Mouse (Mus musculus): ENCODE data around the gene Itm2b. TPM values are rescaled to one million over a fixed set of nuclear protein-coding genes. Genes with fewer than 3 reads are reported as not detected.

Itm2b gene
- polyA plus RNA-seq, 2 experiments, result 533 to 997 TPM

DNA sequence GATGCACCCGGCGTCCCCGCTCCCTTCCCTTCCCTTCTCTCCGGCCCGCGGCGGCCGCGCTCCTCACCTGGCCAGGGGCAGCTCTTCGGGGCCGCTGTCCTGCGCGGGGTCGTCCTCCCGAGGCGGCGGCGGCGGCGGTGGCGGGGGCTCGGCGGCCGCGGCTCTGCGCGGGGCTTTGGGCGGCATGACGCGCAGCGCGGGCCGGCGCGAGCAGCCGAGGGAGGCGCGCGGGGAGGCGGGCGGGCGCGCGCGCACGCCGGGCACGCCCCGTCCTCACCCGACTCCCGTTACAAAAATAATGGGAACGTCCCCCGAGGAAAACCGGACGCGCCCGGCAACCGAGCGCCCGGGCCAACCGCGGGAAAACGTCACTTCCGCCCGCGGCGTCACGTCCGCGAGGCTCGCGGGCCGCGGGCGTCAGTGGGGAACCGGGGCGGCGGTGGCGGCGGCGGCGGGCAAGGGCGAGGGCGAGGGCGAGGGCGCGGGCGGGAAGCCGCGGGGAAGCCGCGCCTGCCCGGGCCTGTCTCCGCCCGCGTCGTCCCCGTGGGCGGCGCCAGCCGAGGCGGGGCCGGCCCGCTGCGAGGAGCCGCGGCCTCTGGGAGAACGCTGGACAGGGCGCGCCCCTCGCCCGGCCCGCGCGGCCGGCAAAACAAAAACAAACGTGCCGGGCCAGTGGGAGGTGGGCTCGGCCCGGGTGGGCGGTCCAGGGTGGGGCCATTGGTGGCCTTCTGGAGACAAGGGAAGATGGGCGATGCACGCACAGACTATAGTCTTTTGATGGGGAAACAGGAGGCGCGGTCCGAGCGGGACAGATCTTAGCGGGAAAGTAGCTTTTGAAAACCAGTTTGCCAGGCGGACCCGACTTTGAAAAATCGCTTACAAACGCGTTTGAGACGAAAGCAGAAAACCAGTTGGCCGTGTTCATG is 59.4 kb downstream of the Itm2b start, which contains the start of gene Rb1:
Gene Rb1 (minus strand): TSS at position 367 of the 926 bp plus-strand sequence.
- DNase-seq (ENCODE audit: low spot score), result peak; percentile 68
- peak within 1 kb of the TSS; percentile 80 for H3K9ac ChIP-seq (ENCODE audit: low read depth, low read length, severe bottlenecking)
- no peaks in the 10 kb centered on the region for H3K36me3 ChIP-seq (ENCODE audit: control insufficient read depth, insufficient read depth, low read length)
- peak within 1 kb of the TSS; percentile 89 for H3K4me3 ChIP-seq (replicated peaks; ENCODE audit: low read length)
- no peak for TF ChIP-seq POLR2A (IDR thresholded peaks at IDR 0.05; ENCODE audit: borderline replicate concordance, extremely low read depth, insufficient read depth, insufficient read length)
- H3K27me3 ChIP-seq (ENCODE audit: control insufficient read depth, insufficient read depth, low read length), result no peaks in the 10 kb centered on the region
- no peaks in the 10 kb centered on the region for H3K4me1 ChIP-seq (ENCODE audit: control insufficient read depth, insufficient read depth, low read length)
- H3K4me2 ChIP-seq (replicated peaks; ENCODE audit: low read depth, low read length, severe bottlenecking), result peak within 1 kb of the TSS; percentile 95
- no peaks in the 10 kb centered on the region for H3K9me3 ChIP-seq (ENCODE audit: control insufficient read depth, low read length)
- WGBS, result 0% methylated on average over 83 of the region's 135 CpGs
- peak within 1 kb of the TSS; percentile 82 for H3K27ac ChIP-seq (replicated peaks; ENCODE audit: low read depth, low read length)
- ATAC-seq (ENCODE audit: low FRiP score, low read depth), result peak; percentile 86

DNA sequence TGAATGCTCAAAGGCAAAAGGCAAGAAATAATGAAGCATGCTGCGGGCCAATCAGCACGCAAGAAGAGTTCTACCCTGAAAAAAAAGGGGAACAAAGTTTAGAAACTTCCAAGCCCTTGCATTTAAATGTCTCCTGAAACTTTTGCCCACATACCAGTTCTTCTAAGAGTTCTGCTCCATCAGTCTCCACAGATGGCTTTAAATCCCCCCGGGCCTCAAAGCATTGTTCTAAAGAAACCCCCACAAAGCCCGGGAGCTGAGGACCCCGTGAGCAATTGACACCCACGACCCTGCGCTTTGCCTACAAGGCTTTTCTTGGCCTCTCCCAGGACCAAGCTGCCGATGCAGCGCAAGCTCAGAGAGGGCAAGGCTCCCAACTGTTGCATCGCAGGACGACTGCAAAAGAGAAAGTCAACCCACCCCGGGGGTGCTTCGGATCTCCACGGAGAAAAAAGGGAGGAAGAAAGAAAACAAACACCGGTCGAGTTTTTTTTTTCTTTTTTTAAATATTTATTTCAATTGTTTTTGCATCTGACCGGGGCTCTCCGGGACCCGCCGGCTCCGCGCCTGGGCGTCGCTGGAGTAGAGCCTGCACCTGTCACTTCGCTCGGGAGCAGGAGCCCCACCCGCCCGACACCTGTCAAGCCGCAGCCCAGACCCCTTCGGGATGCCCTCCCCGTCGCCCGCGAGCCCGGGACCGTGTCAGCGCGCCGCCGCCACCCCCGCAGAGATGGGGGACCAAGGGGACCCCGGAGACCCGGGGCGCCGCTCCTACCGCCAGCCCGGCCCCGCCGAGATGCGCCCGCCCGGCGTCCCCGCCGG is 60.2 kb downstream of the Itm2b start:
- no peaks in the 10 kb centered on the region for H3K27me3 ChIP-seq (ENCODE audit: control insufficient read depth, insufficient read depth, low read length)
- no peaks in the 10 kb centered on the region for H3K9me3 ChIP-seq (ENCODE audit: control insufficient read depth, low read length)
- DNase-seq (ENCODE audit: low spot score) (peak; percentile 26), ATAC-seq (ENCODE audit: low FRiP score, low read depth) (peak; percentile 56)
- peak overlapping the region; percentile 80 for H3K9ac ChIP-seq (ENCODE audit: low read depth, low read length, severe bottlenecking)
- TF ChIP-seq POLR2A (IDR thresholded peaks at IDR 0.05; ENCODE audit: borderline replicate concordance, extremely low read depth, insufficient read depth, insufficient read length), result no peak
- peak overlapping the region; percentile 89 for H3K4me3 ChIP-seq (replicated peaks; ENCODE audit: low read length)
- peak overlapping the region; percentile 95 for H3K4me2 ChIP-seq (replicated peaks; ENCODE audit: low read depth, low read length, severe bottlenecking)
- H3K27ac ChIP-seq (replicated peaks; ENCODE audit: low read depth, low read length), result peak overlapping the region; percentile 82
- H3K4me1 ChIP-seq (ENCODE audit: control insufficient read depth, insufficient read depth, low read length), result no peaks in the 10 kb centered on the region
- WGBS, result under 1% methylated on average over 44 of the region's 55 CpGs
- H3K36me3 ChIP-seq (ENCODE audit: control insufficient read depth, insufficient read depth, low read length), result no peaks in the 10 kb centered on the region

DNA sequence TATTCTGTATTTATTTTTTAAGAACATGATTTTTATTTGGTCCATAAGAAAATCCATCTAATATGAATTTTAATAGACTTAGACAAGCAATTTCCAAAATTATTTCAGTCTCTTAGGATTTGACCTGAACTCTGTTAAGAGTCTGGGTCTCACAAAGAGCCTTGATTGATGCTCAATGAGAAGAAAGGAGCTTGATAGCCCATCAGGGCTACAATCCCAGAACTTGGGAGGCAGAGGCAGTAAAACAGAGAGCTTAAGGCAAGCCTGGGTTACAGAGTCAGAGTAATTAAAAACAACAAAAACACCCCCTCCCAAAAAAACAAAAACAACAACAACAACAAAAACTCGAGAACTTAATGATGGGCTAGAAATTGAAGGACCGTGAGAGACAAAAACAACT is 61.1 kb downstream of the Itm2b start:
- H3K9ac ChIP-seq (ENCODE audit: low read depth, low read length, severe bottlenecking), result no peak overlapping the region
- no peak for ATAC-seq (ENCODE audit: low FRiP score, low read depth)

DNA sequence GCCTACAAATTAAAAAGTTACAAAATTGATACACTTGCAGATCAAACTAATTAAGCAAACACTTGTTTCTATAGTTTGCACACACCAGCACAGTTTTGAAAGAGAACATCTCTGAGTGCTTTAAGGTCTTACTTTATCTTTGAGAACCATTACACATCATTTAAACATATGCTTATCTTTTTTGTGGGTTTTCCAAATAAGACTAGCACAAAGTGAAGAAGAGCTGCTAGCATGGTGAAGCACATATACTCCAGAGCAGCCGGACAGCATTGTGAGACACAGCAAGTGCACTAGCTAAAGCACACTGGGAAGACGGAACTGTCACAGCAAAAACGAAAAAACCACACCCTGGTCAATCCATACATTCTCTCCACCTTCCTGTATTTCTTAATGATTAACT is 62.9 kb downstream of the Itm2b start:
- H3K27me3 ChIP-seq (ENCODE audit: control insufficient read depth, insufficient read depth, low read length), result no peaks in the 10 kb centered on the region
- DNase-seq (ENCODE audit: low spot score), result no peak
- ATAC-seq (ENCODE audit: low FRiP score, low read depth), result no peak
- no peaks in the 10 kb centered on the region for H3K36me3 ChIP-seq (ENCODE audit: control insufficient read depth, insufficient read depth, low read length)
- no peak overlapping the region for H3K4me2 ChIP-seq (replicated peaks; ENCODE audit: low read depth, low read length, severe bottlenecking)
- H3K27ac ChIP-seq (replicated peaks; ENCODE audit: low read depth, low read length), result no peak overlapping the region
- no peak overlapping the region for H3K9ac ChIP-seq (ENCODE audit: low read depth, low read length, severe bottlenecking)
- H3K4me1 ChIP-seq (ENCODE audit: control insufficient read depth, insufficient read depth, low read length), result no peaks in the 10 kb centered on the region
- 83% methylated on average over 3 of the region's 3 CpGs for WGBS
- TF ChIP-seq POLR2A (IDR thresholded peaks at IDR 0.05; ENCODE audit: borderline replicate concordance, extremely low read depth, insufficient read depth, insufficient read length), result no peak
- no peak overlapping the region for H3K4me3 ChIP-seq (replicated peaks; ENCODE audit: low read length)
- H3K9me3 ChIP-seq (ENCODE audit: control insufficient read depth, low read length), result no peaks in the 10 kb centered on the region

More for the DNA sequence above, 61.1 kb downstream of the Itm2b start:
- no peaks in the 10 kb centered on the region for H3K4me1 ChIP-seq (ENCODE audit: control insufficient read depth, insufficient read depth, low read length)
- H3K27me3 ChIP-seq (ENCODE audit: control insufficient read depth, insufficient read depth, low read length), result no peaks in the 10 kb centered on the region
- no peak overlapping the region for H3K27ac ChIP-seq (replicated peaks; ENCODE audit: low read depth, low read length)
- H3K4me2 ChIP-seq (replicated peaks; ENCODE audit: low read depth, low read length, severe bottlenecking), result no peak overlapping the region
- no peak for TF ChIP-seq POLR2A (IDR thresholded peaks at IDR 0.05; ENCODE audit: borderline replicate concordance, extremely low read depth, insufficient read depth, insufficient read length)
- no peak for DNase-seq (ENCODE audit: low spot score)
- H3K36me3 ChIP-seq (ENCODE audit: control insufficient read depth, insufficient read depth, low read length), result no peaks in the 10 kb centered on the region
- WGBS, result 58% methylated on average over 2 of the region's 2 CpGs
- H3K4me3 ChIP-seq (replicated peaks; ENCODE audit: low read length), result 0 out of 2 replicates have a peak overlapping the region, but pooled peaks have one; percentile 89
- no peaks in the 10 kb centered on the region for H3K9me3 ChIP-seq (ENCODE audit: control insufficient read depth, low read length)

DNA sequence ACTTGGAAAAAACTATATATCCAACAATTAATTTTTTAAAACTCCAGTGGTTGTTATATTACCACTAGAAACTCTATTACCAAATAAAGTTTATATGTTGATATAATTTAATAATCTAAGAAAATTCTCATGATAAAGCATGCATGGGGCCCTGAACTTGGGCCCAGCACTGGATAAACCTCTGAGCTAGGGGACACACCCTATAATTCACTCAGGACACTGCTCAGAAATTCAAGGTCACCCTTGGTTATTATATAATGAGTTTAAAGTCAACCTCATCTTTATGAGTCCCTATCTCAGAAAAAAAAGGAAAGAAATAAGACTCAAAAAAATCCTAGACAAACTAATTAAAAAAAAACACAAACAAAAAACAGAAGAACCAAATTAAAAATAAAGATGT is 68.2 kb downstream of the Itm2b start:
- H3K27me3 ChIP-seq (ENCODE audit: control insufficient read depth, insufficient read depth, low read length), result no peaks in the 10 kb centered on the region
- ATAC-seq (ENCODE audit: low FRiP score, low read depth) (no peak), DNase-seq (ENCODE audit: low spot score) (no peak)
- no peaks in the 10 kb centered on the region for H3K4me1 ChIP-seq (ENCODE audit: control insufficient read depth, insufficient read depth, low read length)
- no peaks in the 10 kb centered on the region for H3K36me3 ChIP-seq (ENCODE audit: control insufficient read depth, insufficient read depth, low read length)
- no peak overlapping the region for H3K4me2 ChIP-seq (replicated peaks; ENCODE audit: low read depth, low read length, severe bottlenecking)
- H3K4me3 ChIP-seq (replicated peaks; ENCODE audit: low read length), result no peak overlapping the region
- H3K27ac ChIP-seq (replicated peaks; ENCODE audit: low read depth, low read length), result no peak overlapping the region
- no peak overlapping the region for H3K9ac ChIP-seq (ENCODE audit: low read depth, low read length, severe bottlenecking)
- no peak for TF ChIP-seq POLR2A (IDR thresholded peaks at IDR 0.05; ENCODE audit: borderline replicate concordance, extremely low read depth, insufficient read depth, insufficient read length)
- no peaks in the 10 kb centered on the region for H3K9me3 ChIP-seq (ENCODE audit: control insufficient read depth, low read length)
